Mouse (Mus musculus): ENCODE results near the gene Svep1. TPM values are rescaled to one million over a fixed set of nuclear protein-coding genes. Genes with fewer than 3 reads are reported as not detected.
A peak's percentile ranks its signal among the peaks of the same experiment; 100 is the strongest.

The Svep1 gene
- polyA plus RNA-seq (2015; fragmentation: Nextera tagmentation; extraction: Ambion mirVana): 5.2 and 5.5 TPM in 2 replicates

GRCm38 (mm10) chr4:58206115-58206945, at the start of gene Svep1:
Gene Svep1 (minus strand): TSS chr4:58206859.
- under 1% methylated on average over 47 of the region's 47 CpGs for WGBS
- peaks cover 3% of the 10 kb centered on the region; the same call in 1 of the 2 replicates for H3K4me1 ChIP-seq (ENCODE audit: control insufficient read depth, insufficient read depth, low read length)
- peaks cover 13% of the 10 kb centered on the region for H3K27me3 ChIP-seq (replicated peaks; ENCODE audit: control insufficient read depth, insufficient read depth, low read length)
- no peaks in the 10 kb centered on the region for H3K9me3 ChIP-seq (ENCODE audit: control insufficient read depth, low read length)
- peak within 1 kb of the TSS; percentile 68 for H3K4me3 ChIP-seq (ENCODE audit: low read length)
- peak; percentile 74 for ATAC-seq
- no peaks in the 10 kb centered on the region for H3K36me3 ChIP-seq (ENCODE audit: control insufficient read depth, insufficient read depth, low read length)
- H3K9ac ChIP-seq (ENCODE audit: low read depth, low read length): peak within 1 kb of the TSS; percentile 77
- peak within 1 kb of the TSS; percentile 81 for H3K27ac ChIP-seq (ENCODE audit: low read length)
- peak within 1 kb of the TSS; percentile 82 for H3K4me2 ChIP-seq (ENCODE audit: low read depth, low read length)

GRCm38 (mm10) chr4:58253410-58253809, 46.8 kb upstream of the Svep1 start:
- H3K36me3 ChIP-seq (ENCODE audit: control insufficient read depth, insufficient read depth, low read length): no peaks in the 10 kb centered on the region
- H3K9me3 ChIP-seq (ENCODE audit: control insufficient read depth, low read length): no peaks in the 10 kb centered on the region
- no peak overlapping the region for H3K27ac ChIP-seq (ENCODE audit: low read length)
- no peak overlapping the region for H3K4me2 ChIP-seq (ENCODE audit: low read depth, low read length)
- 31% methylated on average over 5 of the region's 5 CpGs for WGBS
- no peak overlapping the region for H3K9ac ChIP-seq (ENCODE audit: low read depth, low read length)
- ATAC-seq: no peak
- no peak overlapping the region for H3K4me3 ChIP-seq (ENCODE audit: low read length)
- no peaks in the 10 kb centered on the region for H3K27me3 ChIP-seq (replicated peaks; ENCODE audit: control insufficient read depth, insufficient read depth, low read length)
- H3K4me1 ChIP-seq (ENCODE audit: control insufficient read depth, insufficient read depth, low read length): no peaks in the 10 kb centered on the region

GRCm38 (mm10) chr4:58252381-58252780, 45.7 kb upstream of the Svep1 start:
- Histone ChIP-seq H3K4me2 (ENCODE audit: low read depth, low read length) (no peak overlapping the region), H3K36me3 (ENCODE audit: control insufficient read depth, insufficient read depth, low read length) (no peaks in the 10 kb centered on the region), H3K4me1 (ENCODE audit: control insufficient read depth, insufficient read depth, low read length) (no peaks in the 10 kb centered on the region), H3K27me3 (replicated peaks; ENCODE audit: control insufficient read depth, insufficient read depth, low read length) (no peaks in the 10 kb centered on the region), H3K9me3 (ENCODE audit: control insufficient read depth, low read length) (no peaks in the 10 kb centered on the region), H3K27ac (ENCODE audit: low read length) (no peak overlapping the region), H3K4me3 (ENCODE audit: low read length) (no peak overlapping the region), H3K9ac (ENCODE audit: low read depth, low read length) (no peak overlapping the region)
- no peak for ATAC-seq
- 92% methylated on average over 3 of the region's 3 CpGs for WGBS

DNA sequence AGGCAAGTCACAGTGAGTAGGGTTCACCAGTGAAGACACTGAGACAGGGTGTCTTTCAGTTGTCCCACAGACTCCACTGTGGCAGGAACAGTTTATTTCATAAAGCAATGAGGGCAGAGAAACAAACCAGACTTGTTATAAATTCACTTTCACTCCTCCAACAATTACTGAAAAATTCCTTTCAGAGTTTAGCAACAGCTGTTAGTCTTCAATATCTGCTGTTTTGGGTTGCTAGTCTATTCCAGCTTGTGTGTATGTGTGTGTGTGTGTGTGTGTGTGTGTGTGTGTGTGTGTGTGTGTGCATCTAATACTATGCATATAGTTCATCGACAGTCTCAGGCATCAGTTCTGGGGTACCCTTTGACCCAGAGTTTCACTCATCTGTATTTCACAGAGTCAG, 38.9 kb upstream of the Svep1 start:
- no peaks in the 10 kb centered on the region for H3K27me3 ChIP-seq (replicated peaks; ENCODE audit: control insufficient read depth, insufficient read depth, low read length)
- ATAC-seq: no peak
- peak overlapping the region; percentile 38 for H3K27ac ChIP-seq (ENCODE audit: low read length)
- no peak overlapping the region for H3K9ac ChIP-seq (ENCODE audit: low read depth, low read length)
- no peak overlapping the region for H3K4me3 ChIP-seq (ENCODE audit: low read length)
- H3K36me3 ChIP-seq (ENCODE audit: control insufficient read depth, insufficient read depth, low read length): no peaks in the 10 kb centered on the region
- no peaks in the 10 kb centered on the region for H3K9me3 ChIP-seq (ENCODE audit: control insufficient read depth, low read length)
- WGBS: 58% methylated on average over 1 of the region's 1 CpGs
- H3K4me1 ChIP-seq (ENCODE audit: control insufficient read depth, insufficient read depth, low read length): no peaks in the 10 kb centered on the region
- no peak overlapping the region for H3K4me2 ChIP-seq (ENCODE audit: low read depth, low read length)

GRCm38 (mm10) chr4:58240416-58240815, 33.8 kb upstream of the Svep1 start:
- no peak for ATAC-seq
- WGBS: 74% methylated on average over 7 of the region's 7 CpGs
- Histone ChIP-seq H3K27me3 (replicated peaks; ENCODE audit: control insufficient read depth, insufficient read depth, low read length) (no peaks in the 10 kb centered on the region), H3K27ac (ENCODE audit: low read length) (no peak overlapping the region), H3K9me3 (ENCODE audit: control insufficient read depth, low read length) (no peaks in the 10 kb centered on the region), H3K4me3 (ENCODE audit: low read length) (no peak overlapping the region), H3K4me2 (ENCODE audit: low read depth, low read length) (no peak overlapping the region), H3K36me3 (ENCODE audit: control insufficient read depth, insufficient read depth, low read length) (no peaks in the 10 kb centered on the region), H3K4me1 (ENCODE audit: control insufficient read depth, insufficient read depth, low read length) (no peaks in the 10 kb centered on the region), H3K9ac (ENCODE audit: low read depth, low read length) (no peak overlapping the region)

- no peak for ATAC-seq
- Histone ChIP-seq H3K4me1 (ENCODE audit: control insufficient read depth, insufficient read depth, low read length) (no peaks in the 10 kb centered on the region), H3K4me2 (ENCODE audit: low read depth, low read length) (no peak overlapping the region), H3K27me3 (replicated peaks; ENCODE audit: control insufficient read depth, insufficient read depth, low read length) (no peaks in the 10 kb centered on the region), H3K9me3 (ENCODE audit: control insufficient read depth, low read length) (no peaks in the 10 kb centered on the region), H3K4me3 (ENCODE audit: low read length) (no peak overlapping the region), H3K27ac (ENCODE audit: low read length) (no peak overlapping the region), H3K36me3 (ENCODE audit: control insufficient read depth, insufficient read depth, low read length) (no peaks in the 10 kb centered on the region), H3K9ac (ENCODE audit: low read depth, low read length) (no peak overlapping the region)
- 32% methylated on average over 6 of the region's 6 CpGs for WGBS
Measured at GRCm38 (mm10) chr4:58235828-58236227, 29.2 kb upstream of the Svep1 start.

DNA sequence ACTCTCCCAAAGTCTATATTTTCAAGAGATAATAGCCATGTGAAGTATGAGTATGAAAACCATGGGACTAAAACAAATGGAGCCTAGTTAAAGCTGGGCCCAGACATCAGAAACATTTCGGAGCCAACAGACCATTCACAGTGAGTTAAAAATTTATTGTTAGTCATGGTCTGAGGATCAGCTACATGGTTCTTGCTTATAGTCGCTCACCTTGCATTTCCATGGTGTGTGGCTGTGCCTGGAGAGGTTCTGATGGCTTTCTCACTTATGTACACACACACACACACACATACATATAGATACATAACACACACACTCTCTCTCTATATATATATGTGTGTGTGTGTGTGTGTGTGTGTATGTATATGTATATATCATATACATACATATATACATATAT, 16.8 kb upstream of the Svep1 start:
- H3K27me3 ChIP-seq (replicated peaks; ENCODE audit: control insufficient read depth, insufficient read depth, low read length): no peaks in the 10 kb centered on the region
- no peak overlapping the region for H3K4me2 ChIP-seq (ENCODE audit: low read depth, low read length)

DNA sequence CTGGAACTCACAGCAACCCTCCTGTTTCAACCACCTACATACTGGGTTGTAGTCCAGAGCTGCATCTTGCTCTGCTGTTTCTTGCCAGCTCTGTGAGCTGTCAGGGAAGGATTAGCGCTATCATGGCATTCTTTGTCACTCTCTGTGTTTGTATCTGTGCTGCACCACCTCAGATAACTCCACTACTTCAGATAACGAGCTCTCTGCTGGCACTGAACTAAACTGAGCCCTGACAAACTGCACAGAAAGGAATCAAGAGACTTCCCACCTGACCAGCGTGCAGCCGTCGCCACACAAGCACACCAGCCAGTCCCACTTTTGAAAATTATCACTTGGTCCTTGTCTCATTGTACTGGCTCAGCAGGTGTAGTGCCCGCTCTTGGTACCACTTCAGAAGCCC, 4.7 kb upstream of the Svep1 start:
- Histone ChIP-seq H3K36me3 (ENCODE audit: control insufficient read depth, insufficient read depth, low read length) (no peaks in the 10 kb centered on the region), H3K4me1 (ENCODE audit: control insufficient read depth, insufficient read depth, low read length) (no peaks in the 10 kb centered on the region), H3K9me3 (ENCODE audit: control insufficient read depth, low read length) (no peaks in the 10 kb centered on the region), H3K9ac (ENCODE audit: low read depth, low read length) (no peak overlapping the region), H3K4me3 (ENCODE audit: low read length) (no peak overlapping the region), H3K27ac (ENCODE audit: low read length) (no peak overlapping the region), H3K27me3 (replicated peaks; ENCODE audit: control insufficient read depth, insufficient read depth, low read length) (peaks cover 2% of the 10 kb centered on the region), H3K4me2 (ENCODE audit: low read depth, low read length) (no peak overlapping the region)
- 66% methylated on average over 6 of the region's 6 CpGs for WGBS
- no peak for ATAC-seq

More for the DNA sequence above, 16.8 kb upstream of the Svep1 start:
- no peaks in the 10 kb centered on the region for H3K9me3 ChIP-seq (ENCODE audit: control insufficient read depth, low read length)
- no peak overlapping the region for H3K9ac ChIP-seq (ENCODE audit: low read depth, low read length)
- no peaks in the 10 kb centered on the region for H3K4me1 ChIP-seq (ENCODE audit: control insufficient read depth, insufficient read depth, low read length)
- no peak overlapping the region for H3K27ac ChIP-seq (ENCODE audit: low read length)
- no peak for ATAC-seq
- 86% methylated on average over 2 of the region's 2 CpGs for WGBS
- H3K36me3 ChIP-seq (ENCODE audit: control insufficient read depth, insufficient read depth, low read length): no peaks in the 10 kb centered on the region
- no peak overlapping the region for H3K4me3 ChIP-seq (ENCODE audit: low read length)

- H3K9me3 ChIP-seq (ENCODE audit: control insufficient read depth, low read length): no peaks in the 10 kb centered on the region
- no peak for ATAC-seq
- peaks cover under 1% of the 10 kb centered on the region; the same call in 1 of the 2 replicates for H3K4me1 ChIP-seq (ENCODE audit: control insufficient read depth, insufficient read depth, low read length)
- H3K27ac ChIP-seq (ENCODE audit: low read length): no peak overlapping the region
- no peak overlapping the region for H3K9ac ChIP-seq (ENCODE audit: low read depth, low read length)
- peaks cover 10% of the 10 kb centered on the region for H3K27me3 ChIP-seq (replicated peaks; ENCODE audit: control insufficient read depth, insufficient read depth, low read length)
- H3K36me3 ChIP-seq (ENCODE audit: control insufficient read depth, insufficient read depth, low read length): no peaks in the 10 kb centered on the region
- whole genome bisulfite sequencing: 54% methylated on average over 5 of the region's 5 CpGs
- no peak overlapping the region for H3K4me3 ChIP-seq (ENCODE audit: low read length)
- H3K4me2 ChIP-seq (ENCODE audit: low read depth, low read length): no peak overlapping the region
Measured at GRCm38 (mm10) chr4:58210557-58211090, 4.0 kb upstream of the Svep1 start.
